Mouse (Mus musculus) brain, embryonic 18.5 days (tissue): ENCODE measurements at regions not wholly inside any gene's neighbourhood (a gene's known extent, or its start where the extent isn't known, plus 50 kb on each side); places are given as distances from the start of the nearest gene placed in this dataset.

ENCODE experiments used
- DNase-seq: peaks from one replicate; pipeline ENCODE4 v3.0.0-alpha.2; 2012; ENCODE audit warnings: low read depth, low spot score

DNA sequence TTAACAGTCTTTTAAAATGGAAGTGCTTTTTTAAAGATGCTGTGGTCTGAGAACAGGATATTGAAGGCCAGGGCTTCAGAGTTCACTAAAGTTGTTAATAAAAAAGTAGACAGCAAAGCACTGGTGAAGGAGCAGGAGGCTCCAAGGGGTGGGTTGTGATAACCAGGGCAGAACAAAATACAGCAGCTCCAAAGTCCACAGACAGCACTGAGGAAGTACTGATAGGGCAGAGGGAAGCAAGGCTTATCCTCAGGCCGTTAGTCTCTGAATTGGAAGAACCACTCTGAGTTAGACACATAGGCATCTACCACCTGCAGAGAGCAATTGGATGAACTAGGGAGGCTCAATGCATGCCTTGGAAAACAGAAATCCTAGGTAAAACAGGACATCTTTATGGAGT lies 62.1 kb downstream of the P2ry1 start:
- no peak for DNase-seq

- no peak for DNase-seq
These were observed 64.5 kb downstream of the P2ry1 start for GRCm38 (mm10) chr3:61067067-61067466.

GRCm38 (mm10) chr3:61068229-61068628 lies 65.6 kb downstream of the P2ry1 start:
- no peak for DNase-seq

- DNase-seq, result no peak
These were observed 68.4 kb downstream of the P2ry1 start for GRCm38 (mm10) chr3:61071041-61071440.

GRCm38 (mm10) chr3:61072330-61072729 lies 69.7 kb downstream of the P2ry1 start:
- DNase-seq, result no peak

DNA sequence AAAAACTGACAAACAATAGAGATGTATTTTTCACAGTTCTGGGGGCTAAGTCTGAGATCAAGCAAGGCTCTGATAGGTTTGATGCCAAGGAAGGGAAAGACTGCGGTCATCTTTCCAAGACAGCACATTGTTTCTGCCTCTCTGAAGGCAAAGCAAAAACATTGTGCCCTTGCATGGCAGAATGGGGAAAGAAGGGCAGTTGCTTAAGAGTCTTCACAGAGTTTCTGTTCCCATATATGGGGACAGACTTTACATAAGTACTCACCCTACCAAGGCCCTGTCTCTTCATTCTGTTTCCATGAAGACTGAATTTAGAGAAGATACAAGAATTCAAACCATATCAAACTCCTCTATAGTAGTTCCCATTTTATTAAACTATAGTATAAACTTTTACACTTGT lies 70.5 kb downstream of the P2ry1 start:
- DNase-seq, result no peak

DNA sequence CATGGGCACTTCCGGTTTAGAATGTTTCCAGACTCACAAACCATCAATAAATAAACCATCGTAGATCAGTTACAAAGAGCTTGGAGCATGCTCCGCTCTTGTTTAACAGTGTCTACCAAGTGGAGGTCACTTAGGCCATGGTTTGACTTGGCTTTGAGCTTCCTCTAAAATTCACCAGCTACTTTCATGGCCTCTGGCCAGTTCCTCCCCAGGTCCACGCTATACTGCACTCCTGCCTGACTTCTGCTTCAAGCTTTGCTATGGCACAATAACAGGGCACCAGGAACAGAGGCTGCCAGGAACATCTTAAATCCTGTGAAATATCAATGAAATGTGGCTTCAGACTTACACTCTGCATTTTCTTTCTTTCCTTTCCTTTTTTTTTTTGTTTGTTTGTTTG lies 71.2 kb downstream of the P2ry1 start:
- DNase-seq, result no peak

DNA sequence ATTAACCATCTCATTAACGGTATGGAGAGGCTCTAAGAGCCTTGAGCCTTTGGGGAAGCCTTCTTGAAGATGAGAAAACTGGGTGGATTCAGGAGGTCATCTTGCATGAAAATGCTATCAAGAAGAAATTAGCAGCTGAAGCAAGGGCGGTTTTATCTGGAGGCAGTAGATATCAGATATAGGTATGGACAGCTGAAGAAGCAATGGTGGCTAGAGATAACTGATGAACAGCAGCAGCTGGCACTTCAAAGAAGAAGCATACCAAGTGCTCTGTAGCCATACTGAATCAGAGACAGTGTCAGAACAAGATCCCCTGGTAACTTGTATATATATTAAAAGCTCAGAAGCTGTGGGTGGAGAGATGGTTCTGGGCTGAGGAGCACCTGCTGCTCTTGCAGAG lies 73.2 kb downstream of the P2ry1 start:
- no peak for DNase-seq

- DNase-seq, result no peak
These were observed 87.3 kb downstream of the P2ry1 start for GRCm38 (mm10) chr3:61089931-61090330.

DNA sequence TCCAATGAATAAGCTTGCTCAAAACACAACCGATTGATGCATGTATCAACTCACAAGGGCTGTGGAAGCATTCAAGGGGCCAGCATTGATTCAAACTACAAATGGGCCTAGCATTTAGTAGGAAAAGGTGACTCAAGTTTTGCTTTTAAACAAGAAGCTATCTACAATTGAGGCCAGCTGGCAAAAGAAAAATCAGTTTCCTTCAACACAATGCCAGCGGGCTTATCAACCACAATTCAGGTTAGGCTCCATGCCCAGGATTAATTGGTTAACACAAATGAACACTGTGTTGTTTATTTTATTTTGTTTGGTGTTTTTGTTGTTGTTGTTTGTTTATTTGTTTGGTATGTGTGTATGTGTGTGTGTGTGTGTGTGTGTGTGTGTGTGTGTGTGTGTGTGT lies 89.4 kb downstream of the P2ry1 start:
- no peak for DNase-seq

DNA sequence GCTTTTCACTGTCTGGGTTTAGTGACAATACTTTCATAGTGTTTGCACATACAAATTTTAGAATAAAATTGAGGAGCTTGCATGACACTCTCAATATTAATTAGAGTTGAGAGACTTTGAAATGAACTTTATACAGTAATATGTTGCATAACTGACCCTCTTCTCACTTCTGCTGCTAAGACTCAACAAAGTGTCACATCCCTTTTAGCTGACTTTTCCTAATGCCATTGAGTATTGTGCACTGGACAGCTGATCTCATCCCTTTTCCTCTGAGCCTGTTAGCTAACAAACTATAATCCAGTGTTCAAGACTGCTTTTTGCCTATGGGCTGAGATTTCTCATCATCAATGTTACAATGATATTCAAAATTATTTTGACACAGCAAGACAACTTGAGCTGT lies 113.8 kb downstream of the P2ry1 start:
- DNase-seq, result no peak

- DNase-seq, result no peak
These were observed 130.5 kb downstream of the P2ry1 start for GRCm38 (mm10) chr3:61133096-61133495.

- DNase-seq, result no peak
These were observed 151.5 kb downstream of the P2ry1 start for GRCm38 (mm10) chr3:61154087-61154486.

- no peak for DNase-seq
These were observed 157.2 kb downstream of the P2ry1 start for GRCm38 (mm10) chr3:61159811-61160210.

- no peak for DNase-seq
These were observed 158.8 kb downstream of the P2ry1 start for GRCm38 (mm10) chr3:61161384-61161783.

DNA sequence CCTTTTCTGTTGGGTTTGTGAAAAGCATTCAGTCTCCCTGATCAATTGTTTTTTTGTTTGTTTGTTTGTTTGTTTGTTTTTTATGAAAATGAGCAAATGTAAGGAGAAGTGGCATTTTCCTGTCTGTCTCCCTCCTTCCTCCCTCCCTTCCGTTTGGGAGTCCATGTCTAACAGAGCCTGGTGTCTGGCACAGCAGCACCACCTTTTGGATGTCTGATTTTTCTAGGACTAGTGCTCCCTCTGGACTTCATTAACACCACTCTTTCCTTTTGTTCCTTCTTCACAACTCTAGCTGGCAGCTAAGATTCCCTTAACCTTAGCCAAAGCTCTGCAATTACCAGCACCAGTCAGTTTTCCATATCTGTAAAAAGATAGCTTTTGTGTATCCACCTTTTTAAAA lies 175.6 kb upstream of the Rap2b start:
- peak; percentile 4 for DNase-seq

GRCm38 (mm10) chr3:61188662-61189061 lies 172.8 kb upstream of the Rap2b start:
- no peak for DNase-seq

DNA sequence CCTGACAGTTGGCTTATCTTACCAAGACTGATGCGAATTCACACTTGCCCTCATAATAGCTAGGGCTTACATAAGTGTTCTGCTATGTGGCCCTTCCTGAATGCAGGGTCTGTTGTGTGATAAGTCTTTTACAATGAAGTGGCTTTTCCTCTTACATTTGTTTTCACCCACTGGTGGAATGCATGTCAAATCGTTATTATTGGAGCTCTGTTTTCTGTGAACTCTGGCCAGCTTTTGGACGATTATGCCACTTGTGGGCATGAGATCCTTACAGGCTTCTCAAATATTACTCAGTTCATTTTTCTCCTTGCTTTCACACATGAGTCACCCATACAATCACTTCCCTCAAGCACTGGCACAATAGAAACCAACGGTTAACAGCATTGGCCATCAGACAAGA lies 144.9 kb upstream of the Rap2b start:
- DNase-seq, result no peak

DNA sequence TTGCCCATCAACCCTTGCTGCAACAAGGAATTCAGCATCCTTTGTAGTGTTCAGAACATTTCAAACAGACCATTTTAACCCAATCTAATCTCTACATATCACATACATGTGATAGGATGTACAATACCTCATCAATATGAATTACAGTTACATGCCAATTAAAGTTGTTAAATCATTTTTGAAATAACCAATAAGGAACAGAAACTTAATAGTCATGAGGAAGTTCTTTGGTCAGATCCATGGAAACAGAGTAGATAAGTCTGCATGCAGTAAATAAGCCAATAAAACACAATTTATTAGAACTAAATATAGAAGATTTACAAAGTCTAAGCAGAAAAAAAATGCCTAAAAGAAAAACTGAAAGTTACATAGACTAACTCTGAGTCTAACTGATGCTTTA lies 136.9 kb upstream of the Rap2b start:
- no peak for DNase-seq

GRCm38 (mm10) chr3:61225054-61225453 lies 136.4 kb upstream of the Rap2b start:
- no peak for DNase-seq

DNA sequence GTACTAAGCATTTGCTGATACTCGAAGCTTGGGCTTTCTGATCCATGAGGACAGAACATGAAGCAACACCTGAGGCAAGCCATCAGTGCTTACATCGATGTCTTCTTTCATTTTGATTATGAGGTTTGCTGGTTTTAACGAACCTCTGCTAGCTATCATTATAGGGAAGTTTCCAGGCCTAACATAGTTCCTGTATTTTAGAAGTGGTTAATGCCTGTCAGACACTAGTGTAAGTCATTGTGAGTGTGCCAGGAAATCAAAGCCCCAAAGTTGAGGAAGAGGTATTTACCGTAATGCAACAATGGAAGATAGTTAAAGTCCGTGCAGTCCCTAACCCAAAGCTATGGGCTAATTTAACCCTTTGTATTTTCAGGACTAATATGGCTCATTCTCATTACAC lies 120.1 kb upstream of the Rap2b start:
- DNase-seq, result no peak

DNA sequence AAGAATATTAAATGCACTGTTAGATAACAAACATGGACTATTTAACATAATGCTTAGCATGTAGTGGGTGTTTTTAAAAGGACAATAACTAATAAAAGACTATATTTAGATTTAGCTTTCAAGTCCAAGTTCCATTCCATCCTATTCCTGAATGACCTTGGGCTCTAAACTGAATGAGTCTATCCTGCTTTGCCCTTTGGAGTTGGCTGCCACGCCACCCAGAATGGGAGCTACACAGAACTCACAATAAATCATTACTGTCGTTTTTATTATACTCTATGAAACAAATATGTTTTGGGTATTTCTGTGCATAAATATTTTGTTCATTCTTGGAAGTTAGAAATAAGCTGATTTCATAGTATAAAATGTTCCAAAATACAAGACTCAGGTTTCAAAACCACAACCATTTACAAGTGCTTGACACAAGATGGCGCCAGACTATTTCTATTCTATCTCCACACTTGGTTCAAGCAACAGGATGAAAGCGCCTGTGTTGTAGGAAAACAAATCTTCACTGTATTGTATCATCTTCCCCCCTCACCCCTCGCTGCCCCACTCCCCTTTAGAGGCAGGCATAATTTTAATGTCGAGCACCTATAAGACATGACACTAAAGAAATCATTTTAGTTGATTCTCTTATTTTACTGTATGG lies 117.4 kb upstream of the Rap2b start:
- DNase-seq, result peak; percentile 37

DNA sequence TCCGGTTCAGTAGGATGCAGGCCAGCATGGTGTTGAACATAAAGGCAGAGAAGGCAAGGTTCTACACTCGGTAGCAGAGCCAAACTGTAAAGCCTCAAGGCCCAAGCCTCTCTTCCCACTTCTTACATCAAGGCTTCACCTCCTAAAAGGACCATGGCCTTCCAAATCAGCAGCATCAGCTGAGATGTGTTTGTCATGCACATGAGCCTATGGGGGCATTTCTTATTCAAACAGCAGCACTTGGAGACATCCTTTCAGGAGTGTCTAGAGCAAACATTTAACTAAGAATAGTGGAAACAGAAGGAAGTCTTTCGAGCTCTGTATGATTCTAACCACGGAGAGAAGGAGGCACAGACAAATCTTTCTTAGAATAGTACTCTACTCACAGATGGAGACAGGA lies 115.0 kb upstream of the Rap2b start:
- no peak for DNase-seq

DNA sequence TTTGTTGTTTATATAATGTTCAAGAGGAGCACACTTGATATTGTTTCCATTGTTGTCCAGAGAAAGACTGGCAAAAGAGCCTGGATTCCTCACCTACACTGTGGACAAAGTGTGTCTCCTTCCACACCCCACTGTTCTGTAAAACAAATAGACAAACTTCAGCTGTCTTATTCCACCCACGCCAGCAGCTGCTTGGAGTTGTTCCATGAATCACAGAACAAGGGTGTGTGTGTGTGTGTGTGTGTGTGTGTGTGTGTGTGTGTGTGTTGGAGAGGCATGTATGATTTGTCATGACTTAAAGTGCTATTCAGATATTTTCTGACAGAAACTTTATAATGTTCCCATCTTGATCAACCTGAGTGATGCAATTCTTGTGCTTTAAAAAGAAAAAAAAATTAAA lies 114.1 kb upstream of the Rap2b start:
- no peak for DNase-seq
